Mouse (Mus musculus) midbrain, embryonic 11.5 days (tissue): ENCODE measurements around the gene Naa50. TPM values are rescaled to one million over a fixed set of nuclear protein-coding genes. Genes with fewer than 3 reads are reported as not detected.

ENCODE experiments used
- ATAC-seq: fragments of 200-750 bp; cut with Nextera tagmentation; 2 replicates; pipeline ENCODE4 v1.8.0; 2017; ENCODE audit warnings: moderate TSS enrichment, moderate library complexity; ENCODE audit not compliant: low FRiP score
- DNase-seq: peaks from one replicate; pipeline ENCODE4 v3.0.0; 2015; ENCODE audit warnings: low spot score; ENCODE audit errors: missing footprints
- H3K27ac ChIP-seq: fragments of 300-500 bp; sonication (generic); 2 replicates; pipeline ENCODE4 v1.5.1; 2014; ENCODE audit warnings: low read depth, low read length
- H3K27me3 ChIP-seq: fragments of 300-500 bp; sonication (generic); 2 replicates; pipeline ENCODE4 v1.6.1; 2014; ENCODE audit warnings: mild to moderate bottlenecking, low read length, moderate library complexity, mixed read lengths; ENCODE audit not compliant: control insufficient read depth, insufficient read depth
- H3K36me3 ChIP-seq: fragments of 300-500 bp; sonication (generic); 2 replicates; pipeline ENCODE4 v1.6.1; 2014; ENCODE audit warnings: mild to moderate bottlenecking, low read length, moderate library complexity, mixed read lengths; ENCODE audit not compliant: control insufficient read depth, insufficient read depth
- H3K4me1 ChIP-seq: fragments of 300-500 bp; sonication (generic); 2 replicates; pipeline ENCODE4 v1.6.1; 2014; ENCODE audit warnings: low read length; ENCODE audit not compliant: control insufficient read depth, insufficient read depth
- H3K4me2 ChIP-seq: fragments of 300-500 bp; sonication (generic); 2 replicates; pipeline ENCODE4 v1.6.1; 2014; ENCODE audit warnings: mild to moderate bottlenecking, moderate library complexity
- H3K4me3 ChIP-seq: fragments of 300-500 bp; sonication (generic); 2 replicates; pipeline ENCODE4 v1.5.1; 2014; ENCODE audit warnings: low read depth, low read length
- H3K9ac ChIP-seq: fragments of 300-500 bp; sonication (generic); 2 replicates; pipeline ENCODE4 v1.6.1; 2014; ENCODE audit warnings: low read length
- H3K9me3 ChIP-seq: fragments of 300-500 bp; sonication (generic); 2 replicates; pipeline ENCODE4 v1.6.1; 2016; ENCODE audit warnings: low read length; ENCODE audit not compliant: control insufficient read depth
- WGBS: fragments of 180-500 bp; shearing (Covaris S2); extraction: QIAGEN DNeasy Blood & Tissue Kit; methylation state at CpG from one replicate; pipeline ENCODE4 v1.1.7; 2014; 5-methylcytosine and 5-hydroxymethylcytosine counted together
- polyA plus RNA-seq: library from polyadenylated mRNA; unstranded; fragments of >200 nt; fragmentation: Nextera tagmentation; extraction: Ambion mirVana; gene quantifications from 2 replicates; pipeline ENCODE4 v1.2.1, GENCODE M21; 2014

Gene Naa50
- polyA plus RNA-seq, 1 experiment from 2014 or later: 100 TPM

DNA sequence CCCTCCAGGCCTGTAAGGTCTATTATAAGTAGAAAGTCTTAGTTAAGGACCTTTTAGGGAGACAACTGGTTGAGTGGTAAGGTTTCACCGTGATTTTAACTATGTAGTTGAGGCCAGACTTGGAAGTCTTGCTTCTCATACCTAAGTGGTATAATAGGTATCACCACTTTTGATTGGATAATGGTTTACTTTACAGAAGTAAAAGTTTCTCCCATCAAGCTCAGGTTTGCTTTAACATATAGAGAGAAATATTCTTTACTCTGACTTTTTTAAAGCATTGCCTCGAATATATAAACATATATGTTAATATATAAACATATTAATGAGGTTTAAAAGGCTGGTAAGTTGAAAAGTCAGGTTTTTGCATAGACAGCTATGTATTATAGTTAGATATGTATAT, 24.2 kb downstream of the Naa50 start:
- no peaks in the 10 kb centered on the region for H3K4me1 ChIP-seq
- H3K9ac ChIP-seq: no peak overlapping the region
- no peak overlapping the region for H3K27ac ChIP-seq
- DNase-seq (peak; percentile 72), ATAC-seq (no peak)
- no peaks in the 10 kb centered on the region; the same call in 1 of the 2 replicates for H3K36me3 ChIP-seq
- H3K9me3 ChIP-seq: no peaks in the 10 kb centered on the region
- no peak overlapping the region for H3K4me2 ChIP-seq
- H3K4me3 ChIP-seq: no peak overlapping the region
- no peaks in the 10 kb centered on the region for H3K27me3 ChIP-seq
- WGBS: 92% methylated on average over 2 of the region's 2 CpGs

DNA sequence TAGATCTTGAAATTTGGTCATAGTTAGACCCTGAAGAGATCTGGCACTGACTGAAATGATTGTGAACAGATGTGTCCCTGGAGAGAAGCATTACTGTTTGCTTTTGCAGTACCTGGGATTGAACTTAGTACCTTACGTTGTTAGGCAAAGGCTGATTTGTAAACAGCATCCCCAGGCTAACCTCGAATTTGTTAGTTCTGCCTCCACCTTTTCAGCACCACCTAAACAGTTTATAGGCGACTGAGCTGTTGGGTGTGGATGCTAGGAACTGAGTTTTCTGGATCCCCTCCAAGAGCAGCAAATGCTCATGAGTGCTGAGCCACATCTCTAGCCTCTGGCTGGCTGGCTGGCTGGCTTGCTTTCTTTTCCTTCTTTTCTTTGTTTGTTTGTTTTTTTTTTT, 25.6 kb downstream of the Naa50 start:
- H3K27ac ChIP-seq: no peak overlapping the region
- no peak overlapping the region for H3K9ac ChIP-seq
- H3K9me3 ChIP-seq: no peaks in the 10 kb centered on the region
- no peak overlapping the region for H3K4me2 ChIP-seq
- ATAC-seq (no peak), DNase-seq (peak; percentile 79)
- WGBS: 69% methylated on average over 3 of the region's 3 CpGs
- no peaks in the 10 kb centered on the region for H3K36me3 ChIP-seq
- H3K4me1 ChIP-seq: no peaks in the 10 kb centered on the region
- no peaks in the 10 kb centered on the region for H3K27me3 ChIP-seq
- no peak overlapping the region for H3K4me3 ChIP-seq

DNA sequence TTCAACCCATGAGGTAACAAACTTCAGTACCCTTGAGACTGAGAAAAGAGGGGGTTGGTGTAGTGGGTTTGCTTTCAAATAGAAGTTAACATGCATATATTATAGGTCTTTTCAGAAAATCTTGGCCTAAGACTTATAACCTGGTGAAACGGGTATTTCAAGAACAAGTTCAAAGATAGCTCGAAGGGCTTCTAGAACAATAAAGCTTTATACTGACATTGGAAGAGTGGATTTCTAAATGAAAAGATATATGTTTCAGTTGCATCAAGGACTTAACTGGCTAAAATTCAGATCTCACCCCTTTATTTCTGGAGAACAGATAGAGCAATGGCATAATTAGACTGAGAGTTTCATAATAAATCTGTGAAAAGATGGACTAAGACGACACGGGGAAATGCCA, 29.4 kb downstream of the Naa50 start:
- Histone ChIP-seq H3K27me3 (no peaks in the 10 kb centered on the region), H3K4me2 (no peak overlapping the region), H3K4me1 (peaks cover 2% of the 10 kb centered on the region), H3K36me3 (no peaks in the 10 kb centered on the region), H3K4me3 (no peak overlapping the region), H3K27ac (no peak overlapping the region), H3K9me3 (no peaks in the 10 kb centered on the region), H3K9ac (no peak overlapping the region)
- WGBS: 93% methylated on average over 4 of the region's 4 CpGs
- ATAC-seq (no peak), DNase-seq (peak; percentile 53)

DNA sequence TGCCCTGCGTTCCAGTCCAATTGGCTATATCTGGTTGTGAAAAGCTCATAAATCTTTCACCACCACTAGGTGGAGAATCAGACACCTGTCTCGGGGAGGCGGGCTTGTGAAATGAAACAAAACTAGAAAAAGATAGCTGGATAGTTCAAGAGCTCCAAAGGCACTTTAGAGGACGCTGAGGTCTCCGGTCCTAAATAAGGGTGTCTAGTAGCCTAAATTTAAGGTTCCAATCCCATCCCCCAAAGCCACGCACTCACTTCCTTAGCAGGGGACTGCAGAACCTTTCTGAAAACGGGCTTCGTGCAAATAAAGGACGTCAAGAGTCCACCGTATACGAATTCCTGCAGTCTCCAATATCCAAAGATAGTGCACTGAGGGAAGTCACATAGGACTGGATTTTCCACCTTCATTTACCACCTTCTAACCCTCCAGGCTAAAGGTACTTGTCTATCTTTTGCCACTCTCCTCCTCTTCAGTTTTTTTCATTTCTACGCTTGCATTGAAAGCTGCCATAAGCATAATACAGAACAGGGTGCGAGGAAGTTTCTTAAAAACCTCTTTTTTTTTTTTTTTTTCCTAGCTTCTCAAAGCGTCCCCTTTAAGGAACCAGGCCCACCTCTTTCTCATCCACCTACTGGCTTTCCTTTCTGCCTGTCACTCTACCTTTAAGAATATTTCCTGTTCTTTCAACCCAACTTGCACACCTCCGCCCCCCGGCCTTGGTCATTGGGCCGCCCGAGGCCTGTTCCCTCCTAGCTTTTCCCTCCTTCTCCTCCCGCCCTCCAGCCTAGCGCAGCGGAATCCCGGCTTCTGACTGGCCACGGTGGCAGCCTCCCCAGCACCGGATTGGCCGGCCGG, 32.9 kb downstream of the Naa50 start:
- Histone ChIP-seq H3K4me2 (peak overlapping the region; percentile 77), H3K36me3 (no peaks in the 10 kb centered on the region), H3K27ac (peak overlapping the region; percentile 55; the same call in 1 of the 2 replicates), H3K9me3 (no peaks in the 10 kb centered on the region), H3K27me3 (no peaks in the 10 kb centered on the region), H3K9ac (peak overlapping the region; percentile 74), H3K4me3 (peak overlapping the region; percentile 90), H3K4me1 (peaks cover 6% of the 10 kb centered on the region)
- WGBS: under 1% methylated on average over 26 of the region's 26 CpGs
- DNase-seq (peak; percentile 98), ATAC-seq (peak; percentile 100)

DNA sequence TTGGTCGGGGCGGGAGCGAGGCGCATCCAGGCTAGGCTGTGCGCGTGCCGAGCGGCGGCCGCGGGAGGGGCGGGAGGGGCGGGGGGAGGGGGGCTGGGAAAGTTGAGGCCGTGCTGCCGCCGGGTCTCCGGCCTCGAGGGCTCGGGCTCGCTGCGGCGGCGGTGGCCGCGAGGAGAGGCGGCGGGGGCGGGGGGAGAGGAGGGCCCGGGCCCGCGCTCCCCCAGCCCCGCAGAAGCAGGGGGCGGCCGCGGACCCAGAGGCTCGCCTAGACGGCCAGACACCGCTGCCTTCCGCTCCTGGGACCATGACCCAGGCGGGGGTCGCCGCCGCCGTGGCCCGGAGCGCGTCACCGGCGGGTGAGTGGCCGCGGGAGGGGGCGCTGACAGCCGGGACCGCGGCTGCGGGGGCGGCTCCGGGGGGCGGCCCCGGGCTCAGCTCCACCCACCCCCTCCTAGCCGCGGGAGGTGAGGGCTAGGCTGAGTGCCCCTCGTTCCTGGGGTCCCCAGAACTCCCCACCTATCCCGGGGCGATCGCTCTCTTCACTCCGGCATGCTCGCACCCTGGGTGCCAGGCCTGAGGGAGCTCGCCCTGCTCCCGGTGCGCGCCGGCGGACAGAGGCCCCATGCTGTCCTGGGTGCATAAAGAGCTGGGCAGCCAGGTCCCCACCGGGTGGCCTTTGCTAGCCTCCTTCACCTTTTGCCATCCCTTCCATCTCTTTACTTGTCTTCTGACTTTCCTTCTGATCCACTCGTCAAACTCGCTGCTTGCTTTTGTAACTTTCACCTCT, 33.7 kb downstream of the Naa50 start, which contains the start of gene Usf3:
Gene Usf3, plus strand, starts transcription at position 92 of the 787 bp plus-strand sequence.
- ATAC-seq (peak; percentile 85), DNase-seq (peak; percentile 94)
- Histone ChIP-seq H3K27me3 (no peaks in the 10 kb centered on the region), H3K4me1 (peaks cover 6% of the 10 kb centered on the region), H3K27ac (peak within 1 kb of the TSS; percentile 80), H3K9ac (peak within 1 kb of the TSS; percentile 96), H3K4me2 (peak within 1 kb of the TSS; percentile 77), H3K9me3 (no peaks in the 10 kb centered on the region), H3K36me3 (no peaks in the 10 kb centered on the region), H3K4me3 (peak within 1 kb of the TSS; percentile 90)
- WGBS: under 1% methylated on average over 47 of the region's 77 CpGs

DNA sequence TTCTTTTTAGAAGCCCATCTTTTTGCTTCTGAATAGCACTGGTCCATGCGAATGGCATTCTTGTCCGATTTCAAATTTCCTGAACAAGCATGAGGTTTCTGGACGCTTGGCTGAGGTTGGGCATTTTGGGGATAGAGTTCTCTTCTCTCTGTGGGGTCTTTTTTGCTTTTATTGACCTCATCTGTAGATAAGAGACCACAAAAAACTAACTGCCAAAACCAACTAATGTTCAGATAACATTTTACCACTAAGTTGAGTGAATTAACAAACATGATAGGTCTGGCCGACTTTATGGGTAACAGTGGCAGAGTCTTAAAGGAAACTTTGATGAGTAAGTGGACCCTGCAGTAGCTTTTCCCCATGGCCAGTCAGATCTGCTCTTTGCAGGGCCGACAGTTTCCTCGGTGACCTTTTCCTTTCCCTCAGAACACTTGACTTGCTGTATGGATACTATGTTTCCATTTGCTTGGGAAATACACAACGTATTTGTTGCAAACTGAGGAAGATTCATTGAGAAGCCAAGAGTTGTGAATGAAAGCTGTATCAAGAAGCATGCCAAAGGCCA, 34.4 kb downstream of the Naa50 start:
- Histone ChIP-seq H3K27ac (no peak overlapping the region; the same call in 1 of the 2 replicates), H3K9ac (peak overlapping the region; percentile 96), H3K36me3 (no peaks in the 10 kb centered on the region), H3K9me3 (no peaks in the 10 kb centered on the region), H3K4me2 (peak overlapping the region; percentile 72), H3K27me3 (no peaks in the 10 kb centered on the region), H3K4me1 (peaks cover 6% of the 10 kb centered on the region), H3K4me3 (peak overlapping the region; percentile 90)
- no peak for ATAC-seq
- 31% methylated on average over 7 of the region's 7 CpGs for WGBS
- DNase-seq: no peak

DNA sequence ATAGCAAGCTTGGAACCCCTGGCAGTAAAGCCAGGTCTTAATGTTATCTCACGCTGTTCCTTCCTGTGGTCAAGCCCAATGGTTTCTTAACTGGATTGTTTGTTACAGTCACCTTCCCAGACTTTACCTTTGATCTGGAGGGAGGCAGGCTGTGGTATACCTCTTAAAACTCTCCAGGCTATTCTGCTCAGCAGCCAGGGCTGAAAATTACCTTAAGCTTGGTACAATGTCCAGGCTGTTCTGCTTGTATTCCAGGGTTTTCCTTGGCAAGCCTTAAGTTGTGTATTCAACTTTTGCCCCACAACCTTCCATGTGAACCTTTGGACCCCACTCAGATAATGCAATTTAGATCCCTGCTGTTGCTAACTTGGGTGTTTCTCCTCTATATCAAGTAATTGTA, 35.4 kb downstream of the Naa50 start:
- no peaks in the 10 kb centered on the region for H3K9me3 ChIP-seq
- H3K9ac ChIP-seq: no peak overlapping the region
- H3K27ac ChIP-seq: no peak overlapping the region
- no peak overlapping the region for H3K4me2 ChIP-seq
- 78% methylated on average over 1 of the region's 1 CpGs for WGBS
- peaks cover 6% of the 10 kb centered on the region for H3K4me1 ChIP-seq
- ATAC-seq (no peak), DNase-seq (peak; percentile 69)
- H3K36me3 ChIP-seq: no peaks in the 10 kb centered on the region
- no peak overlapping the region for H3K4me3 ChIP-seq
- no peaks in the 10 kb centered on the region for H3K27me3 ChIP-seq

DNA sequence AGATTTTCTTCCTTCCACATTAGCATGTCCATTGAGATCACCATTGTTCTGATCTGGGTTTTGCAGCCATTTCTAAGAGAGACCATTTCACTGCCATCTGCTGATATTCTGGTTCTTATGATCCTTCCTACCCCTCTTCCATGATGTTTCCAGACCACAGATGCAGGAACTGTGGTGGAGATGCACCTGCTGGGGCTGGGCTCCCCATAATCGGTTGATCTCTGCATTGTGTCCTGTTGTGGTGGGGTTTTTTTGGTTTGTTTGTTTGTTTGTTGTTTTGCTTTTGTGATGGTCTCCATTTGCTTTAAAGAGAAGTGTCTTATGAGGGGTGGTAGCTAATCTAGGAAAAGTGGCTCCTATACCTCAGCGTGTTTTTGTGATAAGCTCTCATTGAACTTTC, 36.9 kb downstream of the Naa50 start:
- Histone ChIP-seq H3K27ac (no peak overlapping the region), H3K4me1 (peaks cover 6% of the 10 kb centered on the region), H3K4me2 (no peak overlapping the region), H3K36me3 (no peaks in the 10 kb centered on the region), H3K27me3 (no peaks in the 10 kb centered on the region), H3K9me3 (no peaks in the 10 kb centered on the region), H3K9ac (no peak overlapping the region), H3K4me3 (no peak overlapping the region)
- 97% methylated on average over 2 of the region's 2 CpGs for WGBS
- ATAC-seq (no peak), DNase-seq (no peak)
